Mouse (Mus musculus) cerebellum, adult 11-12 months (tissue): ENCODE data around the gene Rasl10b.

ENCODE experiments used
- DNase-seq: peaks from one replicate; pipeline ENCODE4 v3.0.0; 2022

The Rasl10b gene

GRCm38 (mm10) chr11:83437377-83437776 lies 28.4 kb downstream of the Rasl10b start, which contains the start of gene 1700020L24Rik:
TSS of gene 1700020L24Rik (plus strand) at chr11:83437677.
- DNase-seq, result no peak

- DNase-seq, result no peak
Observed at GRCm38 (mm10) chr11:83439426-83440060, 30.6 kb downstream of the Rasl10b start.

GRCm38 (mm10) chr11:83440081-83441064 lies 31.4 kb downstream of the Rasl10b start:
- DNase-seq, result peak; percentile 88

GRCm38 (mm10) chr11:83441235-83441634 lies 32.3 kb downstream of the Rasl10b start:
- no peak for DNase-seq

- DNase-seq, result peak; percentile 75
Observed at GRCm38 (mm10) chr11:83442596-83443267, 33.8 kb downstream of the Rasl10b start.

- DNase-seq, result no peak
Observed at GRCm38 (mm10) chr11:83443824-83444223, 34.9 kb downstream of the Rasl10b start.

- no peak for DNase-seq
Observed at GRCm38 (mm10) chr11:83445001-83445400, 36.1 kb downstream of the Rasl10b start.

GRCm38 (mm10) chr11:83447612-83448011 lies 38.7 kb downstream of the Rasl10b start:
- DNase-seq, result no peak

- DNase-seq, result no peak
Observed at GRCm38 (mm10) chr11:83448021-83448926, 39.3 kb downstream of the Rasl10b start.

GRCm38 (mm10) chr11:83448927-83449236 lies 39.9 kb downstream of the Rasl10b start:
- no peak for DNase-seq

GRCm38 (mm10) chr11:83449298-83449697 lies 40.4 kb downstream of the Rasl10b start:
- no peak for DNase-seq

- DNase-seq, result no peak
Observed at GRCm38 (mm10) chr11:83450550-83450949, 41.6 kb downstream of the Rasl10b start.

GRCm38 (mm10) chr11:83451281-83451680 lies 42.3 kb downstream of the Rasl10b start:
- no peak for DNase-seq

GRCm38 (mm10) chr11:83454548-83454947 lies 45.6 kb downstream of the Rasl10b start:
- no peak for DNase-seq

- DNase-seq, result no peak
Observed at GRCm38 (mm10) chr11:83455608-83456007, 46.7 kb downstream of the Rasl10b start.

- DNase-seq, result no peak
Observed at GRCm38 (mm10) chr11:83457257-83457656, 48.3 kb downstream of the Rasl10b start.

GRCm38 (mm10) chr11:83457912-83458601 lies 49.1 kb downstream of the Rasl10b start:
- DNase-seq, result no peak

GRCm38 (mm10) chr11:83461462-83462027 lies 52.6 kb downstream of the Rasl10b start:
- peak; percentile 4 for DNase-seq

GRCm38 (mm10) chr11:83462711-83463244 lies 53.8 kb downstream of the Rasl10b start, which contains the start of gene Mmp28:
TSS of gene Mmp28 (minus strand) at chr11:83463071.
- DNase-seq, result peak; percentile 45

GRCm38 (mm10) chr11:83465976-83466375 lies 57.0 kb downstream of the Rasl10b start:
- peak; percentile 91 for DNase-seq

- DNase-seq, result peak; percentile 62
Observed at GRCm38 (mm10) chr11:83467120-83467652, 58.2 kb downstream of the Rasl10b start.
